ENCODE assay signal across 8 mouse cellular contexts in the genomic region with DNA sequence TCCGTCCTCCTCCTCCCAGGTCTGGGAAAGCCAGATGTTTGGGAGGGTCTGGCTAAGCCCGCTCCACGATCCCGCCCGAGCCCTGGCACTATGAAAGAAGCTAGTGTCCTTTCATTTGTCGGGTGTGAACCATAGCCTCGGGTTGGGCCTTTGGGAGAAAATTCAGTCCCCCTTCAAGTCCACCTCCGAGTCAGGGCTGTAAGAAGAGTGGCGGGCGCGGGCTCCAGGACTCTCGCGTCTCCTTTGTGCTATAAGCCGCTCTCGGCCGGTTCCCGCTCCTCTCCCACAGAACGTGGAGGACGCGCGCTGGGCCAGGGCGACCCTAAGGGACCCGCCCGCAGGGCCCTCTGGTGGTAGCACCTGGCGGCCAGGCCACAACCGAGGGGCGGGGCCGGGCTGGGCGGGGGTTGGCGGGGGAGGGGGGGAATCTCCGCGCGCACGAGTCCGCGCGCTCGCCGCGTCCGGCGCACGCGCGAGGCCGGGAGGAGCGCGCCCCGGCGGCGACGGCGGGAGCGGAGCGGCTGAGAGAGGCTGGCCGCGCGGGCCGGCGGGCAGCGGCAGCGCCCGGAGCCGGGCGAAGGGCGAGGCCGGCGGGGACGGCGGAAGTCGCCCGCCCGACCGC. TPM values are rescaled to one million over a fixed set of nuclear protein-coding genes. Genes with fewer than 3 reads are reported as not detected.
DNase-seq lines count a peak whose midpoint lies in the region; ATAC-seq lines count a peak whose summit lies in the region.

A gene (plus strand): TSS at position 485 of the 622 bp plus-strand sequence.

- WGBS in hindbrain, embryonic 12.5 days, result under 1% methylated on average over 69 of the region's 74 CpGs

- peak within 1 kb of the TSS; percentile 91 for H3K9ac ChIP-seq in hindbrain, embryonic 12.5 days

- peak within 1 kb of the TSS; percentile 88 for H3K27ac ChIP-seq in hindbrain, embryonic 12.5 days

- peaks cover 13% of the 10 kb centered on the region for H3K4me1 ChIP-seq in hindbrain, embryonic 12.5 days

- H3K4me2 ChIP-seq in hindbrain, embryonic 12.5 days (replicated peaks), result peak within 1 kb of the TSS; percentile 77

- no peaks in the 10 kb centered on the region for H3K27me3 ChIP-seq in hindbrain, embryonic 12.5 days

- DNase-seq in NIH3T3 (ENCODE audit: low read depth), result peak; percentile 87
- peak; percentile 88 to 90 for DNase-seq in cerebellum, postnatal 14 days
- DNase-seq in frontal cortex, postnatal 14 days (ENCODE audit: low spot score in 2 of 2), result peak; percentile 52 to 66
- DNase-seq in layer of hippocampus, postnatal 36 days, result peak; percentile 69 to 72
- DNase-seq in lung, postnatal 36 days, result peak; percentile 76
- DNase-seq in retina, embryonic 14.5 days (ENCODE audit: low spot score), result peak; percentile 91
- peak; percentile 89 for DNase-seq in thymus, postnatal 4 days

- peak within 1 kb of the TSS; percentile 87 for H3K4me3 ChIP-seq in hindbrain, embryonic 12.5 days

- H3K36me3 ChIP-seq in hindbrain, embryonic 12.5 days, result no peaks in the 10 kb centered on the region

- H3K9me3 ChIP-seq in hindbrain, embryonic 12.5 days (replicated peaks), result no peaks in the 10 kb centered on the region

- peak; percentile 95 for ATAC-seq in hindbrain, embryonic 12.5 days (ENCODE audit: low FRiP score)

RNA-seq across cellular contexts. Expression of the gene that starts here (rescaled TPM):
- polyA plus RNA-seq in hindbrain, embryonic 12.5 days (2016; fragmentation: Nextera tagmentation; extraction: Ambion mirVana), result 76.9 and 80.7 TPM in 2 replicates
- 100 to 1,000 TPM; 111 to 114 TPM for total RNA-seq in layer of hippocampus, postnatal 36 days (2021)

Comparison
In these comparisons a context has a peak if more than half of its experiments do, and no peak if none do; other contexts are left out.
1. Peak in every context shown above with its lines: DNase-seq, ATAC-seq, H3K4me3 ChIP-seq and H3K27ac ChIP-seq.